Mouse (Mus musculus): ENCODE data around the gene Tmprss11b. TPM values are rescaled to one million over a fixed set of nuclear protein-coding genes. Genes with fewer than 3 reads are reported as not detected.

Gene Tmprss11b
- polyA plus RNA-seq, 1 experiment, result not detected

DNA sequence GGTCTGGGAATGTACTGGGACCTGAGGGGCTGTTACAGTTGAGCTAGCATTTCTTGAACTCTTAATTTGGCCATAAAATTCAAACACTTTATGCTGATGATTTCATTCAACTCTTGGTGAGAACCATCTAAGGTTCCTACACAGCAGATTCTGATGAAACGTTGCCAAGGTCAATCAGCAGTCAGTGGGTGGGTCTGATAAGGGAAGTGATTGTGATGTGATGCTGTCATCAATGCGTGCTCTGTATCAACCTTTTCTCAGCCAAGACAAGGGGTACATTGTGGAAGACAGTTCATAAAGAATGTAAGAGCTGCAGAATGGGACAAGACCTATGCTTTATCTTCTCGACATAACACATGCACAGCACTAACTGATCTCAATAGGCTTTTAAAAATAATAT is 35.4 kb downstream of the Tmprss11b start:
- Histone ChIP-seq H3K27ac (ENCODE audit: insufficient read depth, low read length) (no peak overlapping the region), H3K4me1 (ENCODE audit: control insufficient read depth, insufficient read depth, insufficient read length) (no peaks in the 10 kb centered on the region), H3K4me3 (ENCODE audit: extremely low read depth, insufficient read depth, insufficient read length) (no peak overlapping the region), H3K36me3 (ENCODE audit: control insufficient read depth, insufficient read depth, low read length) (no peaks in the 10 kb centered on the region), H3K27me3 (ENCODE audit: control insufficient read depth, insufficient read depth, low read length) (no peaks in the 10 kb centered on the region)
- WGBS, result 68% methylated on average over 3 of the region's 3 CpGs
- TF ChIP-seq POLR2A (IDR thresholded peaks at IDR 0.05; ENCODE audit: low read depth, low read length) (no peak), CTCF (IDR thresholded peaks at IDR 0.05; ENCODE audit: extremely low read depth, insufficient read depth, insufficient read length, insufficient replicate concordance) (no peak)
- no peak for DNase-seq (ENCODE audit: low read depth in 1 of 2, low spot score in 2 of 2)

DNA sequence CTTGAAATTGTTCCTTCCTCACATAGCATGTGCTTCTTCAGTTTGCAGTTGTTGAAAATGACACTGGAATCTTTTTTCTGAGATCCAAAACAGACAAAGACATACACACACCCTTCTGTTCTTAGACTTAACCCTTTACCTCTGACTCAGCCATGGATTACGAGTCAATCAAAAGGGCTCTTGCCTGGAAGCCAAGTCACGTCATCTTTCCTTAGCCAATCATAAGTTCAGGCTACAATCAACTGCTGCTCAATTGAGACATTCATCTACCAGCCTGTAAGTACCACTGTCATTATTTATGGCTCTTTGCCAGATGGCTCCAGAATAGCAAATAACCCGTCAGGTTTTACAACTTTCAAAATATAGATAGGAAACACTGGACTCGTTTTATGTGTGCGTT is 43.8 kb downstream of the Tmprss11b start, which contains the start of gene Tmprss11f:
TSS of gene Tmprss11f (minus strand) at position 101 of the 400 bp plus-strand sequence.
- TF ChIP-seq POLR2A (IDR thresholded peaks at IDR 0.05; ENCODE audit: low read depth, low read length), result no peak
- no peak for TF ChIP-seq CTCF (IDR thresholded peaks at IDR 0.05; ENCODE audit: extremely low read depth, insufficient read depth, insufficient read length, insufficient replicate concordance)
- H3K27ac ChIP-seq (ENCODE audit: insufficient read depth, low read length), result no peak within 1 kb of the TSS
- 75% methylated on average over 5 of the region's 5 CpGs for WGBS

DNA sequence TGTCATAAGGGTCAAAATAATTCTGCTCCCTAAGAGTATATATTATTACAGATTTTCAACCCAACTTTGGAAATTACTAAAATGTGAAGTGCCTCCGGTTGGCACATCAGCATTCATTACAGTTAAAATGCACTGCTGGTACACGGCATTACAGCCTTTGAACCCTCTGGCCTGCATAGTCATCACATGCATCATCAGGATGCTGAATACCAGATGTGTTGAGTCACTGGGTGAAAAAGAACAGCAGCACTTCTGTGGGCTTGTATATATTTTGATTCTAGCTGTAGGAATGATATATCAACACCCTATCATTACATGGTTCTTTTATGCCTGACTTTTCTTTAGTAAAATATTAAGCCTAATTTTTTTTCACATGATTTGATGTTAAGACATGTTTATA is 45.5 kb downstream of the Tmprss11b start:
- 83% methylated on average over 2 of the region's 2 CpGs for WGBS
- Histone ChIP-seq H3K36me3 (ENCODE audit: control insufficient read depth, insufficient read depth, low read length) (no peaks in the 10 kb centered on the region), H3K4me3 (ENCODE audit: extremely low read depth, insufficient read depth, insufficient read length) (no peak overlapping the region), H3K27me3 (ENCODE audit: control insufficient read depth, insufficient read depth, low read length) (no peaks in the 10 kb centered on the region), H3K4me1 (ENCODE audit: control insufficient read depth, insufficient read depth, insufficient read length) (no peaks in the 10 kb centered on the region), H3K27ac (ENCODE audit: insufficient read depth, low read length) (no peak overlapping the region)
- no peak for DNase-seq (ENCODE audit: low read depth in 1 of 2, low spot score in 2 of 2)
- TF ChIP-seq POLR2A (IDR thresholded peaks at IDR 0.05; ENCODE audit: low read depth, low read length), result no peak
- TF ChIP-seq CTCF (IDR thresholded peaks at IDR 0.05; ENCODE audit: extremely low read depth, insufficient read depth, insufficient read length, insufficient replicate concordance), result no peak

More for the DNA sequence above, 43.8 kb downstream of the Tmprss11b start, which contains the start of gene Tmprss11f:
- H3K27me3 ChIP-seq (ENCODE audit: control insufficient read depth, insufficient read depth, low read length), result no peaks in the 10 kb centered on the region
- H3K4me1 ChIP-seq (ENCODE audit: control insufficient read depth, insufficient read depth, insufficient read length), result no peaks in the 10 kb centered on the region
- no peak within 1 kb of the TSS for H3K4me3 ChIP-seq (ENCODE audit: extremely low read depth, insufficient read depth, insufficient read length)
- no peak for DNase-seq (ENCODE audit: low read depth in 1 of 2, low spot score in 2 of 2)
- H3K36me3 ChIP-seq (ENCODE audit: control insufficient read depth, insufficient read depth, low read length), result no peaks in the 10 kb centered on the region

DNA sequence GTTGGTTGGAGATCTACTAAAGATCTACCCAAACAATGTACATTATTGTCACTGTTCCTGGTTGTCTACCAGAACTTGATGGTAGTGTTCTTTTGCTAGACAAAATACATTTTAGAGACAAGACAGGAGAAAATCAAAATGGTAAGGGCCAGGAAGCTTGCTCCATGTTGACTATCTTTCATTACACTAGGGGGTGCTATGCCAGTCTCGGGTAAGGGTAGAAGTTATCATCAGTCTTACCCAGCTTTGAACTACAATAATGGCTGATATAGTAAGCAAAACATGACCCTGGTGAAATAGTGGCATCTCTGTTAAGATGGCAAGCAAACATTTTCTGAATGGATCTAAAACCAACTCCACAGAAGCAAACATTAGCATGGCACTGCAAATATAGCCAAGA is 54.4 kb downstream of the Tmprss11b start:
- no peaks in the 10 kb centered on the region for H3K36me3 ChIP-seq (ENCODE audit: control insufficient read depth, insufficient read depth, low read length)
- no peaks in the 10 kb centered on the region for H3K4me1 ChIP-seq (ENCODE audit: control insufficient read depth, insufficient read depth, insufficient read length)
- no peak for DNase-seq (ENCODE audit: low read depth in 1 of 2, low spot score in 2 of 2)
- TF ChIP-seq POLR2A (IDR thresholded peaks at IDR 0.05; ENCODE audit: low read depth, low read length) (no peak), CTCF (IDR thresholded peaks at IDR 0.05; ENCODE audit: extremely low read depth, insufficient read depth, insufficient read length, insufficient replicate concordance) (no peak)
- no peak overlapping the region for H3K27ac ChIP-seq (ENCODE audit: insufficient read depth, low read length)
- WGBS, result 67% methylated on average over 1 of the region's 1 CpGs
- no peaks in the 10 kb centered on the region for H3K27me3 ChIP-seq (ENCODE audit: control insufficient read depth, insufficient read depth, low read length)
- no peak overlapping the region for H3K4me3 ChIP-seq (ENCODE audit: extremely low read depth, insufficient read depth, insufficient read length)

Other genes with a start within 250 kb of the Tmprss11b start
- not detected in 2 replicates for gene Tmprss11a, start 207.4 kb downstream of the Tmprss11b start, polyA plus RNA-seq (2012; rRNA removed)
- not detected in 2 replicates for gene Tmprss11g, start 157.8 kb downstream of the Tmprss11b start, polyA plus RNA-seq (2012; rRNA removed)
- gene Tmprss11f, start 43.9 kb downstream of the Tmprss11b start, polyA plus RNA-seq (2012; rRNA removed), result not detected in 2 replicates
- not detected in 2 replicates for gene Tmprss11e, start 69.5 kb upstream of the Tmprss11b start, polyA plus RNA-seq (2012; rRNA removed)
- 10.3 and 14.9 TPM in 2 replicates for gene Ythdc1, start 127.9 kb upstream of the Tmprss11b start, polyA plus RNA-seq (2012; rRNA removed)
- 0.04 TPM in 1 of 2 replicates, not detected in the other for gene Ugt2b34, start 230.6 kb upstream of the Tmprss11b start, polyA plus RNA-seq (2012; rRNA removed)